Mouse (Mus musculus) neural tube, embryonic 15.5 days (tissue): ENCODE results near the gene Clcn3. TPM values are rescaled to one million over a fixed set of nuclear protein-coding genes. Genes with fewer than 3 reads are reported as not detected.

ENCODE experiments used
- ATAC-seq: fragments of 200-750 bp; cut with Nextera tagmentation; 2 replicates; pipeline ENCODE4 v1.8.0; 2017; ENCODE audit warnings: mild to moderate bottlenecking, moderate TSS enrichment, moderate library complexity; ENCODE audit not compliant: low FRiP score
- H3K27ac ChIP-seq: fragments of 300-500 bp; sonication (generic); replicated peaks from 2 replicates; pipeline ENCODE4 v1.5.1; 2015; ENCODE audit warnings: mild to moderate bottlenecking, inconsistent platforms
- H3K27me3 ChIP-seq: fragments of 300-500 bp; sonication (generic); replicated peaks from 2 replicates; pipeline ENCODE4 v1.6.1; 2015; ENCODE audit warnings: inconsistent platforms
- H3K36me3 ChIP-seq: fragments of 300-500 bp; sonication (generic); 2 replicates; pipeline ENCODE4 v1.6.1; 2015; ENCODE audit warnings: inconsistent platforms
- H3K4me1 ChIP-seq: fragments of 300-500 bp; sonication (generic); 2 replicates; pipeline ENCODE4 v1.6.1; 2015; ENCODE audit warnings: inconsistent platforms
- H3K4me2 ChIP-seq: fragments of 300-500 bp; sonication (generic); 2 replicates; pipeline ENCODE4 v1.6.1; 2015; ENCODE audit warnings: inconsistent platforms, mild to moderate bottlenecking, moderate library complexity
- H3K4me3 ChIP-seq: fragments of 300-500 bp; sonication (generic); replicated peaks from 2 replicates; pipeline ENCODE4 v1.5.1; 2015; ENCODE audit warnings: mild to moderate bottlenecking, inconsistent platforms
- H3K9ac ChIP-seq: fragments of 300-500 bp; sonication (generic); replicated peaks from 2 replicates; pipeline ENCODE4 v1.6.1; 2015; ENCODE audit warnings: mild to moderate bottlenecking, inconsistent platforms
- H3K9me3 ChIP-seq: fragments of 300-500 bp; sonication (generic); replicated peaks from 2 replicates; pipeline ENCODE4 v1.6.1; 2016; ENCODE audit warnings: inconsistent platforms
- WGBS: fragments of 180-500 bp; shearing (Covaris S2); methylation state at CpG from one replicate; pipeline ENCODE4 v1.1.7; 2015; ENCODE audit warnings: mixed read lengths; 5-methylcytosine and 5-hydroxymethylcytosine counted together
- polyA plus RNA-seq: library from polyadenylated mRNA; unstranded; fragments of >200 nt; fragmentation: Nextera tagmentation; extraction: Ambion mirVana; gene quantifications from 2 replicates; pipeline ENCODE4 v1.2.1, GENCODE M21; 2015

The Clcn3 gene
- polyA plus RNA-seq, 1 experiment from 2014 or later = 69.3 TPM

DNA sequence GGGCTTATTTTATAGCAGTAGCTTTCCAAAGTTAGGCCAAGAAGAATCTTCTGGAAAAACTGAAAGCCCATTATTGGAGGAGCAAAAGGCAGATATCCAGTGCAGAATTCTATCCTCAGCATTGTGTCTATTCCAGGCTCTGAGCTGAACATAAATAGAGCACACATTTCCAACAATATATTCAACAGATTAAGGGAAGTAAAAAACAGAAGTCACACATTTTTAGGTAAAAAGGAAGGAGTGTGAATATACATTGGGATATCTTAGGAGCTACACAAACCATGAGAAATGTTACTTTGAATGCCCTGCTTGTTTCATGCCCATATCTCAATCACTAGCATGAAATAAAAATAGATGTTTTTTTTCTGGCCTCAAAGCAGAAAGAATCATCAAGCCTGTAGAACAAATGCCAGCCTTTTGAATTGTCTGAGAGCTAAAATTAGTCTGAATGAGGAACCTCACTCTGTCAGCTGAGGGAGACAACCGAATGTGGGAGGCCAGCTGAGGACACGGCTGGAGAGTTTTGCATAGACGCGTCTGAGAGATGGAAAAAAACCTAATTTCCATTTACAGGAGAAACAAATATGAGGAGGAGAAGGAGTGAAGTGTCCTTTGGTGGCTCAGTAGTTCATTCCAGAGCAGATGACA is 115.5 kb downstream of the Clcn3 start:
- WGBS = 79% methylated on average over 4 of the region's 4 CpGs
- H3K4me1 ChIP-seq = no peaks in the 10 kb centered on the region
- H3K9me3 ChIP-seq = no peaks in the 10 kb centered on the region
- no peak overlapping the region for H3K27ac ChIP-seq
- no peak overlapping the region for H3K4me2 ChIP-seq
- H3K36me3 ChIP-seq = no peaks in the 10 kb centered on the region
- H3K27me3 ChIP-seq = 0 out of 2 replicates have a peak, but pooled peaks cover 2% of the 10 kb centered on the region
- ATAC-seq = no peak
- H3K9ac ChIP-seq = no peak overlapping the region
- no peak overlapping the region for H3K4me3 ChIP-seq

GRCm38 (mm10) chr8:60865504-60866114 is 117.5 kb downstream of the Clcn3 start:
- 34% methylated on average over 3 of the region's 3 CpGs for WGBS
- ATAC-seq = 0 out of 2 replicates have a peak, but pooled peaks have one; percentile 66
- Histone ChIP-seq H3K27ac (no peak overlapping the region), H3K4me1 (no peaks in the 10 kb centered on the region), H3K9ac (no peak overlapping the region), H3K4me2 (no peak overlapping the region), H3K4me3 (no peak overlapping the region), H3K27me3 (0 out of 2 replicates have a peak, but pooled peaks cover 2% of the 10 kb centered on the region), H3K9me3 (no peaks in the 10 kb centered on the region), H3K36me3 (no peaks in the 10 kb centered on the region)

DNA sequence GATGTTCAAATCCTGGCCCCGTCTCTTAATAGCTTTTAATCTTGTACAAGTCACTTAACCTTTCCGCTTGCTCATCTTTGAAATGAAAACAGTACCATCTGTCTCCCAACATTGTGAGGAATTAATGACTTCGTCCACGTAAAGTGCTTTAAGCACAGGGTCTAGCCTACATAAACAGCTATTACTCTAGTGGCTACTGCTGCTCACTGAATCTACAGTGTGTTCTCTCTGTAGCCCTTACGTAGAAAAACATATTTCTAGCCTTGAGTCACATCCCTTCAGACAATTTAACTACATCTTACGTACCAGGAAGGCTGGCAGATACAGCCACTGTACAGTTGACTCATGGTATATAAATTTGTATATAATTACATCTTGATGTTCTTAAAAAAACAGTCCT is 118.2 kb downstream of the Clcn3 start:
- H3K36me3 ChIP-seq = no peaks in the 10 kb centered on the region
- no peak; the same call in 1 of the 2 replicates for ATAC-seq
- H3K4me1 ChIP-seq = no peaks in the 10 kb centered on the region
- no peaks in the 10 kb centered on the region for H3K9me3 ChIP-seq
- H3K4me2 ChIP-seq = no peak overlapping the region
- no peak overlapping the region for H3K4me3 ChIP-seq
- 57% methylated on average over 6 of the region's 6 CpGs for WGBS
- no peak overlapping the region for H3K9ac ChIP-seq
- H3K27ac ChIP-seq = no peak overlapping the region
- 0 out of 2 replicates have a peak, but pooled peaks cover 2% of the 10 kb centered on the region for H3K27me3 ChIP-seq

DNA sequence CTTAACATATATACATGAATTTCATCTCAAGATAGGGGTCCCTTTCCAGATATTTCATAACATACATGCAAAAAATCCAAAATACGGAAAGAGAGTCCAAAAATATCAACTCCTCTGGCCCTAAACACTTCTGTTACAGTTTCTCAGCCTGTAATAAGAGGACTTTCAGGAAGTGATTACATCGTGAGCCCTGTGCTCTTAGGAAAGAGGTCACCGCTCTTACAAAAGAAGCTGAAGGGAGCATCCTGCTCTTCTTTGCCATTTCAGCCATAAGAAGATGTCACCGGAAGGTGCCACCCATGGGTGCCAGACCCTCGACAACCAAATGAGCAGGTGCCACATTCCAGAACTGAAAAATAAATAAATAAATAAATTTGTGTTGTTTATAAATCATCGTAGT is 121.3 kb downstream of the Clcn3 start:
- no peaks in the 10 kb centered on the region for H3K36me3 ChIP-seq
- 0 out of 2 replicates have a peak, but pooled peaks cover 2% of the 10 kb centered on the region for H3K27me3 ChIP-seq
- 89% methylated on average over 6 of the region's 6 CpGs for WGBS
- H3K4me3 ChIP-seq = no peak overlapping the region
- H3K9ac ChIP-seq = no peak overlapping the region
- no peaks in the 10 kb centered on the region for H3K4me1 ChIP-seq
- H3K4me2 ChIP-seq = no peak overlapping the region
- no peak overlapping the region for H3K27ac ChIP-seq
- no peaks in the 10 kb centered on the region for H3K9me3 ChIP-seq
- no peak for ATAC-seq

DNA sequence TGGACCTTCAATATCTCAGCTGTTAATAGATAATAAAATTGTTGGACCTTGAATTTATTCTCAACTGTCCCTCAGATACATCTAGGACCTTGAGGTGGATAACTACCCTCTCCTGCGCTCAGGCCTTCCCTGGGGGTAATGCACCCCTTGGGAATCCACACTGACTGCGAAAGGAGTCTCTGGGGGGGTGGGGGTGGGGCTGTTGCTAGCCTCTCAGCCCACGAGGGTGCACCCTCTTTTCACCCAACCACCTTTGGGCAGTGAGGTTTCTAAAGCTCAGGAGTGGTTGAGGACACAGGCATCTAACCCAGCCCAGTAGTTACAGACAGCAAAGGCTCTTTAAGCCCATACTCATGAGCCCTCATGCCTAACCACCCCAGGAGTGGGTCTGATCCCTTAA is 122.4 kb downstream of the Clcn3 start:
- Histone ChIP-seq H3K27ac (no peak overlapping the region), H3K4me3 (no peak overlapping the region), H3K36me3 (no peaks in the 10 kb centered on the region), H3K4me1 (no peaks in the 10 kb centered on the region), H3K9ac (no peak overlapping the region), H3K9me3 (no peaks in the 10 kb centered on the region), H3K4me2 (no peak overlapping the region), H3K27me3 (no peaks in the 10 kb centered on the region)
- WGBS = 63% methylated on average over 3 of the region's 3 CpGs
- peak; percentile 35 for ATAC-seq

Other genes with a start within 250 kb of the Clcn3 start
- 109 and 115 TPM in 2 replicates for gene Hpf1, start 92.9 kb downstream of the Clcn3 start, polyA plus RNA-seq
- gene Nek1, start 9.9 kb upstream of the Clcn3 start, polyA plus RNA-seq = 27.8 and 29.3 TPM in 2 replicates
- gene Sh3rf1, start 240.6 kb upstream of the Clcn3 start, polyA plus RNA-seq = 19.0 and 20.8 TPM in 2 replicates